Mouse (Mus musculus) stomach, embryonic 16.5 days (tissue): ENCODE measurements at regions not wholly inside any gene's neighbourhood (a gene's known extent, or its start where the extent isn't known, plus 50 kb on each side); places are given as distances from the start of the nearest gene placed in this dataset.

Source experiments
- ATAC-seq: fragments of 200-750 bp; cut with Nextera tagmentation; 2 replicates; pipeline ENCODE4 v1.8.0; 2017; ENCODE audit warnings: moderate number of reproducible peaks, moderate TSS enrichment; ENCODE audit not compliant: insufficient read depth, low FRiP score
- H3K27ac ChIP-seq: fragments of 300-500 bp; sonication (generic); 2 replicates; pipeline ENCODE4 v1.5.1; 2014; ENCODE audit warnings: low read length
- H3K27me3 ChIP-seq: fragments of 300-500 bp; sonication (generic); 2 replicates; pipeline ENCODE4 v1.6.1; 2014; ENCODE audit warnings: low read length, control low read depth, mixed read lengths; ENCODE audit not compliant: control insufficient read depth, insufficient read depth
- H3K36me3 ChIP-seq: fragments of 300-500 bp; sonication (generic); 2 replicates; pipeline ENCODE4 v1.6.1; 2014; ENCODE audit warnings: low read length; ENCODE audit not compliant: control insufficient read depth, insufficient read depth
- H3K4me1 ChIP-seq: fragments of 300-500 bp; sonication (generic); 2 replicates; pipeline ENCODE4 v1.6.1; 2014; ENCODE audit warnings: low read length, control low read depth, mixed read lengths; ENCODE audit not compliant: control insufficient read depth, insufficient read depth
- H3K4me2 ChIP-seq: fragments of 300-500 bp; sonication (generic); 2 replicates; pipeline ENCODE4 v1.6.1; 2014; ENCODE audit warnings: low read depth, low read length, mixed read lengths
- H3K4me3 ChIP-seq: fragments of 300-500 bp; sonication (generic); replicated peaks from 2 replicates; pipeline ENCODE4 v1.5.1; 2014; ENCODE audit warnings: mild to moderate bottlenecking, low read length
- H3K9ac ChIP-seq: fragments of 300-500 bp; sonication (generic); 2 replicates; pipeline ENCODE4 v1.6.1; 2014; ENCODE audit warnings: low read length
- H3K9me3 ChIP-seq: fragments of 300-500 bp; sonication (generic); replicated peaks from 2 replicates; pipeline ENCODE4 v1.6.1; 2016; ENCODE audit warnings: low read length, control low read depth; ENCODE audit not compliant: control insufficient read depth
- WGBS: fragments of 180-500 bp; shearing (Covaris S2); extraction: QIAGEN DNeasy Blood & Tissue Kit; methylation state at CpG from one replicate; pipeline ENCODE4 v1.1.7; 2014; 5-methylcytosine and 5-hydroxymethylcytosine counted together

DNA sequence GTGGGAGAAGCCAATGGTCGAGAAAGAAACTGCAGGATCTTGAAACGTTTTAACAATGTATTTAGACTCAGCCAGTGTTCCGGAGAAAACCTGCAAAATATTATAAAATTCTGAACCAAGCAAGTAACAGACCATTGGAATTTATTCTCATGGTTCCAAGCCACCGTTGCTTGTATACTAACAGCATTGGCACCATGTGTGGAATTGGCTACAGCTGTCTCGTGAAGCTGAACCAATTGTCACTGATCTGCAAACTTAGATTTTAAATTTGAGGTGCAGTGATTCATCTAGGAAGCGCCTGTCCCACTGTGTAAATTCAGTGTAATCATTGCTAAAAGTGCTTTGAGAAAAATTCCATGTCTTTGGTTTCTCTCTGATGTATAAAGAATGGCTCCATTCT lies 137.8 kb upstream of the Ube2e3 start:
- no peak overlapping the region for H3K9ac ChIP-seq
- no peaks in the 10 kb centered on the region for H3K4me1 ChIP-seq
- H3K4me3 ChIP-seq: no peak overlapping the region
- H3K27ac ChIP-seq: no peak overlapping the region
- no peaks in the 10 kb centered on the region for H3K27me3 ChIP-seq
- 65% methylated on average over 6 of the region's 6 CpGs for WGBS
- ATAC-seq: no peak
- H3K36me3 ChIP-seq: no peaks in the 10 kb centered on the region
- H3K4me2 ChIP-seq: no peak overlapping the region
- H3K9me3 ChIP-seq: no peaks in the 10 kb centered on the region

DNA sequence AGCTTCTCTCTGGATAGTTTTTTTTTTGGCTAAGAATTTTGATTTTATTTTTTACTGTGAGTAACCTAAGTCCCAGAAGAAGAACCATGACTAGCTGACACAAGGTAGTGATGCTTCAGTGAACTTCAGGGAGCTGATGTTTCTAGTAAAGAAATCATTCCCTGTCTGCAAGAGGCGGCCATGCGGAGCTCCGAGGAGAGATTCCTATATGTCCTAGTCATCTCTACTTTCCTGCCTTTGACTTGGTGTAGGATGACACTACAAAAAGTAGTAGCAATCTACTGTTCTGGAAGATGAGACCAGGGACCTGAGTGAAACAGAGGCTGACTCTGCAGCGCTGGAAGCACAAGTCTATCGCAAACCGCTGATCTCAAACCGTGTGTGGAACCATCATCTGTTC lies 141.9 kb upstream of the Ube2e3 start:
- no peak overlapping the region for H3K9ac ChIP-seq
- H3K27me3 ChIP-seq: no peaks in the 10 kb centered on the region
- H3K27ac ChIP-seq: no peak overlapping the region
- no peak overlapping the region for H3K4me3 ChIP-seq
- no peak for ATAC-seq
- no peaks in the 10 kb centered on the region for H3K9me3 ChIP-seq
- no peaks in the 10 kb centered on the region for H3K4me1 ChIP-seq
- 90% methylated on average over 7 of the region's 7 CpGs for WGBS
- no peak overlapping the region for H3K4me2 ChIP-seq
- no peaks in the 10 kb centered on the region for H3K36me3 ChIP-seq

DNA sequence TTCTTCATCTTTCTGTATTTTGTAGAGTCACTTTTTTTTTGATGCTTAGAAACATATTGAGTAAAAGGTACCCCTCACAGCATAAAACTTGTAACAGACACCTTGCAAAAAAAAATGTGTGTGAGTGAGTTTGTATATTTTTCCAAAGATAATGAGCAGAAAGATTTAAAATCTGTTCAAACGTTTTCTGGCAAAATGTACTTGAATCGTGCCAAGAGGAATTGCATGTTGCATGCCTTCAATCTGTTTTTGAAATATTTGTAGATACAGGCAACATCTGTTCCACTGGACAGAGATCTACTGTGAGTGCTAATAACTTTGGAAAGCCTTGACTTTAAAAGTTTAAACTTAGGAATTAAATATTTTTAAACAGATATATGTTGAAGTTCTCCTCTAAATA lies 143.5 kb upstream of the Ube2e3 start:
- Histone ChIP-seq H3K4me1 (no peaks in the 10 kb centered on the region), H3K4me2 (no peak overlapping the region), H3K27me3 (no peaks in the 10 kb centered on the region), H3K27ac (no peak overlapping the region), H3K9ac (no peak overlapping the region), H3K4me3 (no peak overlapping the region), H3K9me3 (no peaks in the 10 kb centered on the region), H3K36me3 (no peaks in the 10 kb centered on the region)
- 28% methylated on average over 2 of the region's 2 CpGs for WGBS
- no peak for ATAC-seq

DNA sequence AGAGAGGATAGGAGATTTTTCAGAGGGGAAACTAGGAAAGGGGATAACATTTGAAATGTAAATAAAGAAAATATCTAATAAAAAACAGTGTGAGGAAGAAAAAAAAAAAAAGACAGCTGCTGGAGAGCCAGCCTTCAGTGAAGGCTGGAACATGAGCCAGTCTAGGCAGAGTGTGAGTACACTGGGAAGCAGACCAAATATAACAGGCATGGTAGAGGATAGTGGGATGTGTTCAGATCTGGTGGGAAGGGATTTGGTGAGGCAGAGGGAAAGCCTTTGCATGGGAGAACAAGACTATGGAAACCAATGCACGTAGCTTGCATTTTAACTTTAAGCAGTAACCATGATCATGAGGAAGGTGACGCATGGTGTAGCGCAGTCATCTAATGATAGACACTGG lies 144.5 kb upstream of the Ube2e3 start:
- Histone ChIP-seq H3K4me1 (no peaks in the 10 kb centered on the region), H3K4me3 (no peak overlapping the region), H3K27ac (no peak overlapping the region), H3K4me2 (no peak overlapping the region), H3K27me3 (no peaks in the 10 kb centered on the region), H3K9me3 (no peaks in the 10 kb centered on the region), H3K9ac (no peak overlapping the region), H3K36me3 (no peaks in the 10 kb centered on the region)
- ATAC-seq: no peak
- WGBS: 92% methylated on average over 3 of the region's 3 CpGs

DNA sequence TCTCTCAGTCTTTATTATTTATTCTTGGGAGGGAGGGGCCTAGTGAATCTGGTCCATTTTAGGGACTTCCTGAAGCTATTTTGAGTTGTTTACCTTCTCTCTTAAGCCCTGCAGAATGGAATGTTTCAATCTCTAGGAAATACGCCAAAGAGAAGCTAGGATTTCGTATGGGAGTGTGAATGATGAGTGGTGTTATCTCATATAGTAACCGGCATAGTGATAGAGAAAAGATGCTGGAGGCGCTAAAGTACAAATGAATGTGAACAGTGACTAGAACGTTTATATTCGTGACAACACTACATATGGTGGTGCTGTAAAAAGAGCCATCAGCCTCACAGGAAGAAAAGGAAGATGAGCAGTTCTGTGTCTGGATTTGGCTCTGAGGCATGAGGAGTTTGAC lies 145.2 kb upstream of the Ube2e3 start:
- Histone ChIP-seq H3K4me2 (no peak overlapping the region), H3K36me3 (no peaks in the 10 kb centered on the region), H3K4me1 (no peaks in the 10 kb centered on the region), H3K9me3 (no peaks in the 10 kb centered on the region), H3K4me3 (no peak overlapping the region), H3K27me3 (no peaks in the 10 kb centered on the region), H3K27ac (no peak overlapping the region), H3K9ac (no peak overlapping the region)
- WGBS: 54% methylated on average over 6 of the region's 6 CpGs
- ATAC-seq: no peak

DNA sequence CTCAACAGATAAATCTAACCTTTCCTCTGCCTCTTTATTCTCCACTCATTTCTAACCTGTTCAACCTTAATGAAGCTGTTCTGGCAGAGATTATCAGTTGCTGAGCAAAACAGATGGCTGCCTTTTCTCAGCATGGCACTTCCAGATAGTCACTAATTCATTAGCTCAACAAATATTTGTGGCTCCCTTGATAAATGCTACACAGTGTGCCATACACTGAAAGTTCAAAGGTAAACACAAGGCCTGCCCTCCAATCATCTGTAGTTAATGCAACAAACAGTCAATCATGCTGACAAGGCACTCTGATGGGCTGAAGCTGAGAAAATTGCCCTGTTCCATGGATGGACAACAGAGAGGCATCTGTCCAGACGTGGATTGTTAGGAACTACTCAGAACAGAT lies 149.4 kb upstream of the Ube2e3 start:
- ATAC-seq: peak; percentile 73; the same call in 1 of the 2 replicates
- Histone ChIP-seq H3K27ac (no peak overlapping the region), H3K27me3 (no peaks in the 10 kb centered on the region), H3K9ac (no peak overlapping the region), H3K9me3 (no peaks in the 10 kb centered on the region), H3K36me3 (no peaks in the 10 kb centered on the region), H3K4me2 (no peak overlapping the region), H3K4me3 (no peak overlapping the region), H3K4me1 (no peaks in the 10 kb centered on the region)
- 32% methylated on average over 1 of the region's 1 CpGs for WGBS

DNA sequence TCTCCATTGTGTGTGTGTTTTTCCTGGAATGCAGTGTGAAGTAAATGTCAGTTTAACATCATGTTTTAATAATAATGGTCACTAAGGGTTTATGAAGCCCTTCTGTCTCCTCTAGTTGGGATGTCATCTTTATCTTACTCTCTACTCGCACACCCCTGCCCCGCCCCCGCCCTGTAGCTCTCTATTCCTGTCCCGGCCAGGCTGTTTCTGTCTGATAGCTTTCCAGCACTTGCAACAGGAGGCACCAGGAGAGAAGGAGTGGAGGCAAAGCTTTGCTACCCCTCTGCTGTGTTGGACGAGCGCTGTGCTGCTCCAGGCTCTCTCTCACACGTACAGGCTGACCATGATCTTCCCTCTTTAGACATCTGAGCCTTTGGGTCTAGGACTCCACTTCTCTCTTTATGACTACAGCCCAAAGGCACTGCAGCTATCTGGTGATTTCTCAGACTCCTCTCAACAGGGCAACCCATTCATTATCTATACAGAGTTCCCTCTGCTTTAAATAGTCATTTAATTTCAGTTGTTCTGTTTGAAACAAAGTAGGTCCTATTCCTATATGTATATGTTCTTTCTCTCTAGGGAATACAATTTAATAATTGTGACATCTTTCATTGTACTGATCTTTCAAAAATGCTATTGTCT lies 151.6 kb upstream of the Ube2e3 start:
- Histone ChIP-seq H3K9ac (no peak overlapping the region), H3K27ac (no peak overlapping the region), H3K36me3 (no peaks in the 10 kb centered on the region), H3K27me3 (no peaks in the 10 kb centered on the region), H3K4me3 (no peak overlapping the region), H3K4me2 (no peak overlapping the region), H3K9me3 (no peaks in the 10 kb centered on the region), H3K4me1 (no peaks in the 10 kb centered on the region)
- ATAC-seq: 0 out of 2 replicates have a peak, but pooled peaks have one; percentile 21
- WGBS: 60% methylated on average over 7 of the region's 7 CpGs

DNA sequence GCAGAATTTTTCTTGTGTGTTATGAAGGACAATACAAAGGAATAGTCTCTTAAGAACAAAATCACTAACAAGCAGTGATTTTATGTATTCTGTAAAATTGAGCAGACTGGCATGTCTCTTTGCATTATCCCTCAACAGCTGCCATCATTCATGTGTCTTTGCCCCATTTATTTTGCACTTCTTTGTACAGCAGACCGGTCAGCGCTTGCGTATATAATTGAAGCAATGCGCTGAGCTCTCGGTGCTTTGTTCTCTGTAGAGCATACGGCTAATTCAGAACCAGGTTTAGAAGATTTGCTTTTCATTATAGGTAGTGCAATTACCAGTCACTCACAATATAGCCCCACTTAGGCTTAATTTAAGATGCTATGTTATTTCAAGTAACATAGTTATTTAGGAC lies 173.1 kb upstream of the Ube2e3 start:
- no peaks in the 10 kb centered on the region for H3K36me3 ChIP-seq
- ATAC-seq: no peak
- 76% methylated on average over 6 of the region's 6 CpGs for WGBS
- no peak overlapping the region for H3K4me2 ChIP-seq
- no peak overlapping the region for H3K9ac ChIP-seq
- H3K27ac ChIP-seq: no peak overlapping the region
- no peaks in the 10 kb centered on the region for H3K4me1 ChIP-seq
- no peaks in the 10 kb centered on the region for H3K9me3 ChIP-seq
- no peaks in the 10 kb centered on the region for H3K27me3 ChIP-seq
- no peak overlapping the region for H3K4me3 ChIP-seq

DNA sequence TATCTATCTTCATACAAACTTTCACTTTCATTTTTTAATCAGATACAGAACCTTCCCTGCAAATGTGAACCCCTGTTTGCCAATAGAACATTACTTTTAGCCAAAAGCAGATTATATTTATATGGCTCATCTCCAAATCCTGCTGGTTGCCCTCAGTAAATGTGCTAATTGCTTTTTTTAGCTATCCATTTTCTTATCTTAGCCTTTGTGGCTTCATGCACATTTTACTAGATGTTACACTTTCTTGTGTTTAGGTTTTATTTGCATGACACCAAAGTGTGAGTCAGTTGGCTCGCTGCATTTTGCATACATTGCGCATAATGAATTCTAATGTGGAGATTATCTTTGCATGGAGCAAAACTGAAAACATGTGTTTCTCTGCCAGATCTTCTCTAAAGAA lies 211.3 kb upstream of the Ube2e3 start:
- H3K4me1 ChIP-seq: peaks cover 3% of the 10 kb centered on the region; the same call in 1 of the 2 replicates
- H3K4me2 ChIP-seq: no peak overlapping the region
- H3K36me3 ChIP-seq: no peaks in the 10 kb centered on the region
- no peak for ATAC-seq
- 75% methylated on average over 2 of the region's 2 CpGs for WGBS
- H3K27me3 ChIP-seq: no peaks in the 10 kb centered on the region
- H3K9ac ChIP-seq: no peak overlapping the region
- no peak overlapping the region for H3K27ac ChIP-seq
- H3K4me3 ChIP-seq: no peak overlapping the region
- no peaks in the 10 kb centered on the region for H3K9me3 ChIP-seq
